Mouse (Mus musculus) regulatory T cell (primary cell): ENCODE results near the gene Ralgapa2.

Experiments used
- in situ Hi-C: fragments of 300-600 bp; cut with MboI, MseI; formaldehyde crosslinking; loops from one replicate; pipeline ENCODE4 v1.15.1; 2025; ENCODE audit warnings: high pct_unique_total_duplicates

Gene Ralgapa2

GRCm38 (mm10) chr2:146223176-146223905 is 288.8 kb downstream of the Ralgapa2 start:
- in situ Hi-C loops = no loop called here

GRCm38 (mm10) chr2:146222279-146223175 is 289.6 kb downstream of the Ralgapa2 start:
- in situ Hi-C loops = no loop called here

GRCm38 (mm10) chr2:146221929-146222278 is 290.2 kb downstream of the Ralgapa2 start:
- in situ Hi-C loops = no loop called here

DNA sequence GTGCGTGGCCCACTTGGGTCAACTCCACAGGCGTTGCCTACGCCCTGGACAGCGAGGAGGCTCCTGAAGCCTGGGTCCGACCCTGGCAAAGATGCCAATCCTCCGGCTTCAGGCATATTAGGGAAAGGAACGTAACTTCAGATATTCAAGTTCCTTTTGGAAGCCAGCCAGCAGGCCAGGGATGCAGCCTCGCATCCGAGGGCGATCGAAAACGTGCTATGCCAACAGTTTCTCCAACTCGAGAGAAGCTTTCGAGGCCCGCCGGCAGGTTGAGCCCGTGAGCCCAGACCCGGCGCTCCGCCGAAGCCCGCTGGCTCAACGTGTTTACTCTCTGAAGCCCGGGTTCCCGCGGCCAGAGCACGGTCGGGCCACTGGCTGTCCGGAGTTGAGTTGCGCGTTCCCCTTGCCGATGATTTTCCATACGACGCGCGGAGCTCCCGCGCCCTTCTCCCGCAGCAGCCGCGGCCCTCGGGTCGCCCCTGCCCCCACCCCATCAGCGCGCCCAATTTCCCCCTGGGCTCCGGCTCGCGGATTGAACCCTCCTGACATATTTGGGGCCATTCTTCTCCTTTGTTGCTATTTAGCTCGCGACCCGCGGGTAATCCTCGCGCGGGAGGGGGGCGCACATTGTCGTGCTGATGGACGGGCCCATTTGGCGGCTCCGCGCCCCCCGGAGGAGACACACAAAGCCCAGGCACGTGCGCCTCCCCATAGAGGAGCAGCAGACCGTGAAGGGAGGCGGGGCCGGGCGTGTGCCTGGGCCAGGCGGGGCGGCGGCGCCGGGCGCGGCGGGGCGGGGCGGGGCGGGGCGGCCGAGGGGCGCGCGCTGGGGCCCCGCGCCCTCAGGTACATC is 290.8 kb downstream of the Ralgapa2 start, which contains the start of gene Insm1:
TSS of gene Insm1 (plus strand) at position 846 of the 853 bp plus-strand sequence.
- in situ Hi-C loops = no loop called here

GRCm38 (mm10) chr2:146220591-146221075 is 291.5 kb downstream of the Ralgapa2 start:
- in situ Hi-C loops = no loop called here

DNA sequence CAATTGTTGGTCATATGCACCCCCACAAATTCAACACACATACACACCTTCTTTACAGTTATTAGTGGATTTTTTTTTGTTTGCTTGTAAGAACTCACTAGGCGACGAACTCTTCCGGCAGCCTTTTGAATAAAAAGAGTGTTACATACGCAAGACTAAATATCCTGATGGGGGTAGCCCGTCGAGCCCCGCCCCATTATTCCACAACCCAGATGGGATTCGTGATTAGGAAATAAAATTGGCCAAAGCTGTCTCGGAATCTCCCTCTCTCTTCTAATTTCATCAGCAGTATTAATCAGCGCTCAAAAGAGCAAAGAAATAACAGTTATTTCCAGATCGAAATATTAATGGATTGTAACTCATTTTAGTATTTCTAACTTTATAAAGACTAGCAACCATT is 292.4 kb downstream of the Ralgapa2 start:
- in situ Hi-C loops = loop anchor here (10.0 kb wide), 1 partner anchor 185 kb away; no protein-coding TSS in a partner anchor

GRCm38 (mm10) chr2:146218881-146219535 is 293.1 kb downstream of the Ralgapa2 start:
- in situ Hi-C loops = loop anchor here (10.0 kb wide), 1 partner anchor 186 kb away; no protein-coding TSS in a partner anchor

GRCm38 (mm10) chr2:146218161-146218691 is 293.9 kb downstream of the Ralgapa2 start:
- in situ Hi-C loops = loop anchor here (10.0 kb wide), 1 partner anchor 187 kb away; no protein-coding TSS in a partner anchor

DNA sequence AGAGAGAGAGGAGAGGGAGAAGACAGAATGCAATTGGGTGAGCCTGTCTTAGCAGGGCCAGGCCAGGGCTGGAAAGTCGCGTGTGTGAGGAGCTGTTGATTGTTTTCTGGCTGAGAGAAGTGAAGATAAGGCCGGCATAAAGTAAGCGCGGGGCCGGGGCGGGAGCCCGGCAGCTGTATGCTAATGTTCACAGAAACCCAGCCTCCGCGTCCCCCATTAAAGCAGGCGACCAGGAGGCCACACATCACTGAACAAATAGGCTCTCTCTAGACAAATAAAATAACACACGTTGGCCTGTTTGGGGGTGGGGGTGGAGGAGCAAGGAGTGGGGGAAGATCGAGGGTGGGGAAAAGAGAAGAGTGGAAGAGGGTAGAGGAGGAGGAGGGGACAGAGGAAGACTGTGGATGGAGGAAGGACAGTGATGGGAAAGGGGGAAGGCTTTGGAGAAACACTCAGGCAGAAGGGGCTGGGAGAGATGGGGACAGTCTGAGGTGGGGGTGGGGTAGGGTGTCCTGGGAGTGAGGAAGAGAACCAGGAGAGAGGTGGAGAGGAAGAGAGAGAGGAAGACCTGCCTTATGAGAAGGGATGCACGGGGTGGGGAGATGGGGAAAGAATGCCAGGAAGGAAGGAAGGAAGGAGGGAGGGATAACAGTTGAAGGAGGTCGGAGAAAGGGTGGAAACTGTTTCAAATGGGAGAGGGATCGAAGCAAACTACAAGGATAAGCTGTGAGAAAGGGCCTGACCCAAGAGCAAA is 294.7 kb downstream of the Ralgapa2 start:
- in situ Hi-C loops = loop anchor here (10.0 kb wide), 1 partner anchor 187 kb away; no protein-coding TSS in a partner anchor

DNA sequence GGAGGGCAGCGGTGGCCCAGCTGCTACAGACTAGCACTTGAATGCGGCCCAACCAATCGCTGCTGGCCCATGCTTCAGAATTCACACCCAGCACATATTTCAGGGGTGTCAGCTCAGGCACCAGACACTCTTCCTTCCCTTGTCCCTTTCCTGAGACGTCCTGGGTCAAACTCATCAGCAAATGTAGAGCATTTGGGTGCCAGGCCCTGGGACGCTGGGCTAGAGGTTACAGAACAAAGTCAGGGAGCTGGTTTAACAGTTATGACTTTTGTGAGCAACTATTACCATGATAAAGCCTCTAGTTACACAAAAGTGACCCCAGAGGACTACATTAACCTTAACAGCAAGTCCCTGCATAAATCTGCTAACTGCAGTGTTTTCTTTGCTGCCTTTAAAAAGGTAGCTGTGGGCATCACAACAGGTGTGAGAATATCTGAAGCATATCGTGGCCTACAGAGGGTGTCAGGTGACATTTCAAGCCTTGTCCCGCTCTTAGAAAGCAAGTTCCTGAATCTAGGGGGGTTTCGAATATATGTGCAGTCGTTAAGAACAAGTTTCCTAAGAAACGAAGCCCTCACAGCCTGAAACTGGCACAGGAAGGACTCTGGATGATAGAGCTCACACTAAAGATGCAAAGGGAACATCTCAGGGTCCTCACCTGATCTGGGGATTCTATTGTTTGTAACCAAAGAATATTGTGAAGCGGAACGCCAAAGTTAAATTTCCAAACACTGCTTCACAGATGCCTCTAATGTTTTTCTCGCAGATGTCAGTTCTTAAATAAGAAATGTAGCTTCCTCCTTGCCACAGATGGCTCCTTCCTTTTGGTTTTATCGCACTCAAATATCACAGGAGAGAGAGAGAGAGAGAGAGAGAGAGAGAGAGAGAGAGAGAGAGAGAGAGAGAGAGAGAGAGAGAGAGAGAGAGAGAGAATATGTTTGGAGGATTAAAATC is 295.8 kb downstream of the Ralgapa2 start:
- in situ Hi-C loops = loop anchor here (10.0 kb wide), 1 partner anchor 188 kb away; no protein-coding TSS in a partner anchor

- in situ Hi-C loops = loop anchor here (10.0 kb wide), 1 partner anchor 190 kb away; no protein-coding TSS in a partner anchor
Observed at GRCm38 (mm10) chr2:146214715-146215114, 297.4 kb downstream of the Ralgapa2 start.

DNA sequence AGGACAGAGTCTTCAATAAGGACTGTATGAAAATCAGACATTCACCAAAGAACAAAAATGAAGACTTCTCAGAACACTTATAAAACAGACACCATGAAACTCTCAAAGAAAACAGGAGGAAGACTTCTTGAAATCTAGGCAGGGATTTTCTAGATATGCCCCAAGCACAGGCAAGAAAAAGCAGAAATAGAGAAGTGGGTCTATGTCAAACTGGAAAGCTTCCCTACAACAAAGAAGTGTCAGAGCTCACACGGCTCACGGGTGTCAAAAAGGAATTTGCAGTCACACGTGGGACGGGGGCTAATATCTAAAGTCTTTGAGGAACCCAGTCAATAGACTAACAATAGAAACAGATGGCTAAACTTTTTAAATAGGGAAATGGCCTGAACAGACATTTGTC is 301.2 kb downstream of the Ralgapa2 start:
- in situ Hi-C loops = loop anchor here (10.0 kb wide), 1 partner anchor 194 kb away; no protein-coding TSS in a partner anchor

DNA sequence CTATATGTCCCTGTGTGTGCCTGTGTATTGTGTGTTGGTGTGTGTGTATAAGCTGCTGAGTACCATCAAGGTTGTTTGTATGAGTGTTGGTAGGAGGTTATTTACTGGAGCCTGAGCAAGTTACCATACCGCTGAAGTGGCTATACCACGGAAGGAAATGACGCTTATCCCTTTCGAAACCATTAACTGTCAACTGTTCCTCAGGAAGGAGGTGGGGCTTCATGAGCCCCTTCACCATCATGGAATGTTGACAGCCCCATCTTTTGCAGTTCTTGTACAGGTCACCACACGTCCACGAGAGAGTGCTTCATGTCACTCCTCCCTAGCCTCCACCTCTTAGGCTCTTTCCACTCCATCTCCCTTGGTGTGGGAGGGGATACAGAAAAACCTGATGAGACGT is 314.2 kb downstream of the Ralgapa2 start:
- in situ Hi-C loops = no loop called here

GRCm38 (mm10) chr2:146196126-146196525 is 316.0 kb downstream of the Ralgapa2 start:
- in situ Hi-C loops = no loop called here
